Mouse (Mus musculus) heart, embryonic 11.5 days (tissue): ENCODE measurements around the gene Olfr139. TPM values are rescaled to one million over a fixed set of nuclear protein-coding genes. Genes with fewer than 3 reads are reported as not detected.

Experiments
- ATAC-seq: fragments of 200-750 bp; cut with Nextera tagmentation; replicated peaks from 2 replicates; pipeline ENCODE4 v1.8.0; 2017; ENCODE audit warnings: moderate library complexity; ENCODE audit not compliant: insufficient number of reproducible peaks, low FRiP score, low TSS enrichment
- H3K27ac ChIP-seq: fragments of 300-500 bp; sonication (generic); 2 replicates; pipeline ENCODE4 v1.5.1; 2014; ENCODE audit warnings: mild to moderate bottlenecking, low read depth, low read length
- H3K27me3 ChIP-seq: fragments of 300-500 bp; sonication (generic); 2 replicates; pipeline ENCODE4 v1.6.1; 2014; ENCODE audit warnings: mild to moderate bottlenecking, low read length, mixed read lengths; ENCODE audit not compliant: control insufficient read depth, insufficient read depth
- H3K36me3 ChIP-seq: fragments of 300-500 bp; sonication (generic); 2 replicates; pipeline ENCODE4 v1.6.1; 2014; ENCODE audit warnings: mild to moderate bottlenecking, low read length, moderate library complexity, mixed read lengths; ENCODE audit not compliant: control insufficient read depth, insufficient read depth
- H3K4me1 ChIP-seq: fragments of 300-500 bp; sonication (generic); 2 replicates; pipeline ENCODE4 v1.6.1; 2014; ENCODE audit warnings: low read length; ENCODE audit not compliant: control insufficient read depth, insufficient read depth
- H3K4me2 ChIP-seq: fragments of 300-500 bp; sonication (generic); 2 replicates; pipeline ENCODE4 v1.6.1; 2014; ENCODE audit warnings: mild to moderate bottlenecking, moderate library complexity
- H3K4me3 ChIP-seq: fragments of 300-500 bp; sonication (generic); 2 replicates; pipeline ENCODE4 v1.5.1; 2014; ENCODE audit warnings: low read depth, low read length
- H3K9ac ChIP-seq: fragments of 300-500 bp; sonication (generic); 2 replicates; pipeline ENCODE4 v1.6.1; 2014; ENCODE audit warnings: mild to moderate bottlenecking, low read depth, low read length, moderate library complexity
- H3K9me3 ChIP-seq: fragments of 300-500 bp; sonication (generic); replicated peaks from 2 replicates; pipeline ENCODE4 v1.6.1; 2016; ENCODE audit warnings: low read length; ENCODE audit not compliant: control insufficient read depth
- WGBS: fragments of 180-500 bp; shearing (Covaris S2); extraction: QIAGEN DNeasy Blood & Tissue Kit; methylation state at CpG from one replicate; pipeline ENCODE4 v1.1.7; 2014; ENCODE audit not compliant: insufficient replicate concordance; 5-methylcytosine and 5-hydroxymethylcytosine counted together
- polyA plus RNA-seq: library from polyadenylated mRNA; unstranded; fragments of >200 nt; fragmentation: Nextera tagmentation; extraction: Ambion mirVana; gene quantifications from 2 replicates; pipeline ENCODE4 v1.2.1, GENCODE M21; 2014

The Olfr139 gene
- polyA plus RNA-seq: not detected in 2 replicates

GRCm38 (mm10) chr11:74056451-74056850, at the start of gene Olfr139, which contains the start of gene Olfr399:
Gene Olfr139, minus strand, starts transcription at chr11:74056551.
Gene Olfr399, minus strand, starts transcription at chr11:74056615.
- no peak within 1 kb of the TSS for H3K4me2 ChIP-seq
- H3K4me3 ChIP-seq: no peak within 1 kb of the TSS
- no peaks in the 10 kb centered on the region for H3K4me1 ChIP-seq
- WGBS: 66% methylated on average over 2 of the region's 2 CpGs
- ATAC-seq: no peak
- no peak within 1 kb of the TSS for H3K9ac ChIP-seq
- H3K27me3 ChIP-seq: no peaks in the 10 kb centered on the region
- no peaks in the 10 kb centered on the region for H3K36me3 ChIP-seq
- H3K27ac ChIP-seq: no peak within 1 kb of the TSS
- H3K9me3 ChIP-seq: no peaks in the 10 kb centered on the region

DNA sequence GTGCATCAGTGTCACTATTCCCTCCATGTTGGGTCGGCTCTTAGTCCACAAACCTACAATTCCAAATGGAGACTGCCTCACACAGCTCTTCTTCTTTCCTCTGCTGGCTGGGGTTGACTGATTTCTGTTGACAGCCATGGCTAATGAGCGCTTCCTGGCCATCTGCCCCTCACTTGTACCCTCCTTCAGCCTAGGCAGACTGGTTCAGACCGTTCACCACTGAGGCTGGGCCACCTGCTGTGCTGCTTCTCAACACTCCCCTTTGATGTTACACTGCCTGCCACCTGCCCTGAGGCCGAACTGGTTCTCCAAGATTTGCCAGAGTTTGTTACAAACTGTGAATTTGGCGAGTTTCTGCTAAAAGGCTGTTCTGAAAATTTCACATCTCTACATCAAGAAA, 48.7 kb upstream of the Olfr139 start:
- Histone ChIP-seq H3K27me3 (no peaks in the 10 kb centered on the region), H3K9me3 (peaks cover 5% of the 10 kb centered on the region), H3K4me3 (no peak overlapping the region), H3K36me3 (no peaks in the 10 kb centered on the region), H3K4me2 (no peak overlapping the region), H3K9ac (no peak overlapping the region), H3K4me1 (no peaks in the 10 kb centered on the region), H3K27ac (no peak overlapping the region)
- 24% methylated on average over 5 of the region's 5 CpGs for WGBS
- no peak for ATAC-seq

GRCm38 (mm10) chr11:74101507-74101906, 45.2 kb upstream of the Olfr139 start:
- Histone ChIP-seq H3K27me3 (no peaks in the 10 kb centered on the region), H3K9ac (no peak overlapping the region), H3K4me1 (no peaks in the 10 kb centered on the region), H3K27ac (no peak overlapping the region), H3K4me3 (no peak overlapping the region), H3K36me3 (no peaks in the 10 kb centered on the region), H3K9me3 (0 out of 2 replicates have a peak, but pooled peaks cover 8% of the 10 kb centered on the region), H3K4me2 (no peak overlapping the region)
- WGBS: 52% methylated on average over 2 of the region's 2 CpGs
- ATAC-seq: no peak

DNA sequence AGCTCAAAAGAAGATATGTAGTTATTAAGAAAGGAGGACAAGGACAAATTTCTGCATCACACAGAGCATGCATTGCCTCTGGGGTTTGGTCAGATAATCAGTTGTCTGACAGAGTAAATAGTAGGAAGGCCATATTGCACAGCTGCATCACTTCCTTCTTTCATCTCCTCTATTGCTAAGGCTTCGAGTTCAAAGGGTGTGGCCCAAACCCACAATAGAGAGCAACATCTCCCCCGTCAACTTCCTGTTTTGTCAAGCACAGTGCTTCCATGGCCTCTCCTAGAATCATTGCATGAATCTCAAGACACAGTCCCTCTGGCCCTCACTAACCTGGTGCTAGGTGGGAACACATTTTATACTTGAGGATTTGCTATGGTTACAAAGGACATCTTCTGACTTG, 44.4 kb upstream of the Olfr139 start:
- Histone ChIP-seq H3K4me1 (no peaks in the 10 kb centered on the region), H3K36me3 (no peaks in the 10 kb centered on the region), H3K4me2 (no peak overlapping the region), H3K4me3 (no peak overlapping the region), H3K9me3 (0 out of 2 replicates have a peak, but pooled peaks cover 8% of the 10 kb centered on the region), H3K27ac (no peak overlapping the region), H3K27me3 (no peaks in the 10 kb centered on the region), H3K9ac (no peak overlapping the region)
- no peak for ATAC-seq
- 76% methylated on average over 2 of the region's 2 CpGs for WGBS

DNA sequence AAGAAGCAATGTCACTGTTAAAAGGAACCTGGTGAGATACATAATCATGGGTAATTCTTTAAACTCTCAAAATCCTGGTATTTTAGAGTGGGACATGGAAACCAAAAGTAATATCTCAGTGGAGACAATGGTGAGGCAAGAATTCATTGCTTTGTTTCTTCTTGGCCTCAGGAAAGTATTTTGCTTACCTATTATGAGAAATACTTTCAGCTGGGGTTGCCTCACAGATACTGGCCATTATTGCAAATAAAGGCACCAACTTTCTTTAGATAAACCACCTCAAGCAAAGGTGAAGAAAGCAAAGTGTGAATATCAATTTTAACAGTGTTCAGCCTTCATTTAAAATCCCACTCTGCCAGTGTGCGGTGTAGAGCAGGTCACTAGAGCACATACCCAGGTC, 13.3 kb upstream of the Olfr139 start, which contains the start of gene Zfp616:
Zfp616 (plus strand) TSS at position 301 of the 400 bp plus-strand sequence.
- no peak for ATAC-seq
- no peak within 1 kb of the TSS for H3K27ac ChIP-seq
- H3K9me3 ChIP-seq: 0 out of 2 replicates have a peak, but pooled peaks cover 3% of the 10 kb centered on the region
- no peak within 1 kb of the TSS for H3K4me3 ChIP-seq
- H3K36me3 ChIP-seq: no peaks in the 10 kb centered on the region
- no peak within 1 kb of the TSS for H3K4me2 ChIP-seq
- H3K27me3 ChIP-seq: no peaks in the 10 kb centered on the region
- WGBS: 85% methylated on average over 1 of the region's 1 CpGs
- no peaks in the 10 kb centered on the region for H3K4me1 ChIP-seq
- no peak within 1 kb of the TSS for H3K9ac ChIP-seq

GRCm38 (mm10) chr11:74051347-74051746, 5.0 kb downstream of the Olfr139 start:
- H3K27me3 ChIP-seq: no peaks in the 10 kb centered on the region
- no peak for ATAC-seq
- no peak overlapping the region for H3K9ac ChIP-seq
- no peak overlapping the region for H3K4me3 ChIP-seq
- 67% methylated on average over 3 of the region's 3 CpGs for WGBS
- H3K4me2 ChIP-seq: no peak overlapping the region
- no peaks in the 10 kb centered on the region for H3K36me3 ChIP-seq
- no peaks in the 10 kb centered on the region for H3K9me3 ChIP-seq
- H3K27ac ChIP-seq: no peak overlapping the region
- H3K4me1 ChIP-seq: no peaks in the 10 kb centered on the region

Other genes with a start within 250 kb of the Olfr139 start
- gene Olfr392, start 239.5 kb downstream of the Olfr139 start, polyA plus RNA-seq: not detected in 2 replicates
- gene Olfr393, start 205.1 kb downstream of the Olfr139 start, polyA plus RNA-seq: not detected in 2 replicates
- gene Olfr394, start 165.8 kb downstream of the Olfr139 start, polyA plus RNA-seq: not detected in 2 replicates
- not detected in 2 replicates for gene Olfr395, start 147.3 kb downstream of the Olfr139 start, polyA plus RNA-seq
- gene Olfr23, start 119.9 kb downstream of the Olfr139 start, polyA plus RNA-seq: not detected in 2 replicates
- not detected in 2 replicates for gene Olfr397, start 95.7 kb downstream of the Olfr139 start, polyA plus RNA-seq
- gene Olfr398, start 66.1 kb downstream of the Olfr139 start, polyA plus RNA-seq: not detected in 2 replicates
- not detected in 2 replicates for gene Olfr399, start 64 bp upstream of the Olfr139 start, polyA plus RNA-seq
- gene Zfp616, start 13.4 kb upstream of the Olfr139 start, polyA plus RNA-seq: not detected in 2 replicates
- gene Olfr401, start 57.2 kb upstream of the Olfr139 start, polyA plus RNA-seq: not detected in 2 replicates
- gene Olfr402, start 97.0 kb upstream of the Olfr139 start, polyA plus RNA-seq: not detected in 2 replicates
- gene Olfr403, start 129.7 kb upstream of the Olfr139 start, polyA plus RNA-seq: not detected in 2 replicates
- not detected in 2 replicates for gene Olfr43, start 154.8 kb upstream of the Olfr139 start, polyA plus RNA-seq
- not detected in 2 replicates for gene Olfr406, start 203.3 kb upstream of the Olfr139 start, polyA plus RNA-seq
- not detected in 2 replicates for gene Olfr59, start 227.2 kb upstream of the Olfr139 start, polyA plus RNA-seq